Mouse (Mus musculus): ENCODE results near the gene Rhox2a. TPM values are rescaled to one million over a fixed set of nuclear protein-coding genes. Genes with fewer than 3 reads are reported as not detected.

Gene Rhox2a
- not detected in 2 replicates for polyA plus RNA-seq (2012; rRNA removed; ENCODE audit: low replicate concordance)

DNA sequence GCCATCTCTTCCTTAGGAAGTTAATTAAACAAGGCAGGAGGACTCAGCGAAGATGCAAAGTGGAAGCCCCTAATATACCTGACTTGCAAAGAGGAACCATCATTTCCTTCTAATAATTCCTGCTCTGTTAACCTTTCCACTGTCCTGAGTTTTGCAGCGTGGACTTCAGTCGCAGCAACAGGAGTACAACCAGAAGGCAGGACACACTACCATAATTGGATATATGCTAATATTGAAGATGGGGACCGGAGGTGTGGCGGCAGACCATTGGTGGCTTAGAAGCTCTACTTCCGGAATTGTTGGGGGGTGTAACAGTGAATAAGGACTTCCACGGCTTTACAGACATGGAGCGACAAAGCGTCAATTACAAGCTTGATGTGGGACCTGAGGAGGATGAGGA, at the start of gene Rhox2a:
Gene Rhox2a (plus strand): TSS at position 301 of the 400 bp plus-strand sequence.

GRCm38 (mm10) chrX:37210941-37211340, 33.8 kb upstream of the Rhox2a start, which contains the start of gene Gm9:
Gene Gm9, minus strand, starts transcription at chrX:37211041.

GRCm38 (mm10) chrX:37222158-37222557, 22.6 kb upstream of the Rhox2a start, which contains the start of gene Rhox1:
Gene Rhox1, minus strand, starts transcription at chrX:37222258.

GRCm38 (mm10) chrX:37249619-37250018, 4.8 kb downstream of the Rhox2a start, which contains the start of gene Rhox3a:
Gene Rhox3a, plus strand, starts transcription at chrX:37249919.

DNA sequence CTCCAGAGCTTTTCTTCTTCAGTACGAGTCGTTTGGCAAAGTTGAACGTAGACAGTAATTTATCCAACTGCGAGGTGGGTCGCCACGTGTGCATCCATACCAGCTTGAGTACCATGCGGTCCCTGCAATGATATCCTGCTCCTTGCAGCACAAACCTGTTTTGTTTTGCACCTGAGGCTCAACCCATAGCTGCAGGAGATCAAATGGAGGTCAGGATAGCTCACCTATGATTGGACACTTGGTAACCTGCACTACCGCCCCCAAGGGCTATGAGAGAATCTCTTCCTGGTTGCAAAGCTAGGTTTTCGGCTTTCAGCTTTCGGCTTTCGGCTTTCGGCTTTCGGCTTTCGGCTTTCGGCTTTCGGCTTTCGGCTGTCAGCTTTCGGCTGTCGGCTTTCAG, 20.3 kb downstream of the Rhox2a start, which contains the start of gene Rhox4a:
Gene Rhox4a (plus strand): TSS at position 301 of the 400 bp plus-strand sequence.

Other genes with a start within 250 kb of the Rhox2a start
- 0.07 TPM in 1 of 2 replicates, not detected in the other for gene Sowahd, start 196.1 kb upstream of the Rhox2a start, polyA plus RNA-seq (2012; rRNA removed; ENCODE audit: low replicate concordance)
- 73.1 and 127 TPM in 2 replicates for gene Rpl39, start 159.6 kb upstream of the Rhox2a start, polyA plus RNA-seq (2012; rRNA removed; ENCODE audit: low replicate concordance)
- gene Upf3b, start 134.7 kb upstream of the Rhox2a start, polyA plus RNA-seq (2012; rRNA removed; ENCODE audit: low replicate concordance): 3.1 and 5.4 TPM in 2 replicates
- gene Nkap, start 118.2 kb upstream of the Rhox2a start, polyA plus RNA-seq (2012; rRNA removed; ENCODE audit: low replicate concordance): 1.9 and 3.0 TPM in 2 replicates
- gene Akap14, start 76.1 kb upstream of the Rhox2a start, polyA plus RNA-seq (2012; rRNA removed; ENCODE audit: low replicate concordance): not detected in 2 replicates
- 310 and 473 TPM in 2 replicates for gene Ndufa1, start 53.8 kb upstream of the Rhox2a start, polyA plus RNA-seq (2012; rRNA removed; ENCODE audit: low replicate concordance)
- gene Rnf113a1, start 53.7 kb upstream of the Rhox2a start, polyA plus RNA-seq (2012; rRNA removed; ENCODE audit: low replicate concordance): 1.0 and 3.1 TPM in 2 replicates
- not detected in 2 replicates for gene Gm9, start 33.9 kb upstream of the Rhox2a start, polyA plus RNA-seq (2012; rRNA removed; ENCODE audit: low replicate concordance)
- not detected in 2 replicates for gene Rhox1, start 22.7 kb upstream of the Rhox2a start, polyA plus RNA-seq (2012; rRNA removed; ENCODE audit: low replicate concordance)
- gene Rhox3a, start 4.9 kb downstream of the Rhox2a start, polyA plus RNA-seq (2012; rRNA removed; ENCODE audit: low replicate concordance): not detected in 2 replicates
- gene Rhox4a, start 20.4 kb downstream of the Rhox2a start, polyA plus RNA-seq (2012; rRNA removed; ENCODE audit: low replicate concordance): not detected in 2 replicates
- gene Rhox3a2, start 135.1 kb downstream of the Rhox2a start, polyA plus RNA-seq (2012; rRNA removed; ENCODE audit: low replicate concordance): not detected in 2 replicates
- not detected in 2 replicates for gene Rhox4a2, start 145.9 kb downstream of the Rhox2a start, polyA plus RNA-seq (2012; rRNA removed; ENCODE audit: low replicate concordance)
- not detected in 2 replicates for gene Rhox2b, start 167.1 kb downstream of the Rhox2a start, polyA plus RNA-seq (2012; rRNA removed; ENCODE audit: low replicate concordance)
- not detected in 2 replicates for gene Rhox4b, start 187.5 kb downstream of the Rhox2a start, polyA plus RNA-seq (2012; rRNA removed; ENCODE audit: low replicate concordance)
- not detected in 2 replicates for gene Rhox2c, start 208.7 kb downstream of the Rhox2a start, polyA plus RNA-seq (2012; rRNA removed; ENCODE audit: low replicate concordance)
- gene Rhox3c, start 213.6 kb downstream of the Rhox2a start, polyA plus RNA-seq (2012; rRNA removed; ENCODE audit: low replicate concordance): not detected in 2 replicates
- gene Rhox4c, start 235.4 kb downstream of the Rhox2a start, polyA plus RNA-seq (2012; rRNA removed; ENCODE audit: low replicate concordance): not detected in 2 replicates
- gene Rhox2d, start 248.5 kb downstream of the Rhox2a start, polyA plus RNA-seq (2012; rRNA removed; ENCODE audit: low replicate concordance): not detected in 2 replicates

Measured in subcutaneous adipose tissue, adult 2 months (tissue).